Mouse (Mus musculus): Measurements from ENCODE around the gene Krtap5-4.
"Not testable (repeated sequence)": the region's sequence is repeated elsewhere in the genome, so short reads cannot be mapped to it uniquely, and the experiment has no call there.

Krtap5-4 gene

DNA sequence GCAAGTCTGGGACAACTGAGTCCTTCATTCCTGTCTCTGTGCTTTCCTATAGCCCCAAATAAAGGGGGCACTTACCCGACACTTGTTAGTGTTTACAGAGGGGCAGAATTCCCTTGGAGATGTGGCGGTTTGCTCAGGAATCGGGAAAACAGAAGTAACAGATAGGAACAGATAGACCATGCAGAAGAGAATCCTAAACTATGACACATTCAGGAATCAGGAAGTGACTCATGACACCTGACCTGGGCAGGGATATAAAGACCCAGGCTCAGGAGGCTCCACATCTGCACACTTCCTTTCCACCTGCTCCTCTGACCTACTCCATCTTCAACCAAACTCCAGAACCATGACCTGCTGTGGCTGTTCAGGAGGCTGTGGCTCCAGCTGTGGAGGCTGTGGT lies at the start of gene Krtap5-4:
Gene Krtap5-4 (plus strand): TSS at position 301 of the 400 bp plus-strand sequence.
- no peak for DNase-seq (ENCODE audit: low spot score)

DNA sequence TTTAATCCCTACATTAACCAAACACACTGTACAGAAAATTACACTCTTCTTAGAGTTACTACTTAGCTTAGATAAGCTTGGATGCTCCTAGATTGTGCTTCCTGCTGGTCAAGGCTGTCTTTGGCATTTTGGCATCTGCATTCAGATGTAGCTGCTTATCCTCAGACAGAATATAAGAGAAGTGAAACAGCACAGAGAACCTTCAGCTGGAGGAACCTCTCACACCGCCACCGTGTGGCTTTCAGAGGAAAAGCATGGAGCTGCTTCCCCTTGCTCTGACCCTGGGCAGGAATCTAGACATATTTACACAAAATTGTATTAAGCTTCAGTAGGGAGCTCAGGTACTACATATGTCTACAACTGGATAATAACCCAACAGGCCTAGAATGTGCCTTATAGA lies 47.8 kb upstream of the Krtap5-4 start:
- peak; percentile 7 for DNase-seq (ENCODE audit: low spot score)

DNA sequence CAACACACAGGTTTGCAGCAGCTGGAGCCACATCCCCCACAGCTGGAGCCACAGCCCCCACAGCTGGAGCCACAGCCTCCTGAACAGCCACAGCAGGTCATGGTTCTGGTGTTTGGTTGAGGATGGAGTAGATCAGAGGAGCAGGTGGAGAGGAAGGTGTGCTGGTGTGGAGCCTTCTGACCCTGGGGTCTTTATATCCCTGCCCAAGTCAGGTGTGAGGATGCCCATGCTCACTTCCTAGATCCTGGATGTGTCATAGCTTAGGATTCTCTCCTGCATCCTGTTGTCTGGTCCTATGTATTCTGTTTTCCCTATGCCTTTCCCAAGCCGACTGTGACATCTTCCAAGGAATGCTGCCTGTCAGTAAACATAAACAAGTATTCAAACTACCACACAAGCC lies 45.1 kb upstream of the Krtap5-4 start, which contains the start of gene Gm2431:
Gene Gm2431 (minus strand): TSS at position 101 of the 400 bp plus-strand sequence.
- DNase-seq (ENCODE audit: low spot score), result not testable (repeated sequence)

DNA sequence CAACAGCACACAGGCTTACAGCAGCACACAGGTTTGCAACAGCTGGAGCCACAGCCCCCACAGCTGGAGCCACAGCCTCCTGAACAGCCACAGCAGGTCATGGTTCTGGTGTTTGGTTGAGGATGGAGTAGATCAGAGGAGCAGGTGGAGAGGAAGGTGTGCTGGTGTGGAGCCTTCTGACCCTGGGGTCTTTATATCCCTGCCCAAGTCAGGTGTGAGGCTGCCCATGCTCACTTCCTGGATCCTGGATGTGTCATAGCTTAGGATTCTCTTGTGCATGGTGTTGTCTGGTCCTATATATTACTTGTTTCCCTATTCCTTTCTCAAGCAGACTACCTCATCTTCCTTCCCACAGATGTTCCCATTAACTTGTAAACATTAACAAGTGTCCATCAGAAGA lies 29.1 kb upstream of the Krtap5-4 start, which contains the start of gene Gm4559:
Gene Gm4559 (minus strand): TSS at position 101 of the 400 bp plus-strand sequence.
- DNase-seq (ENCODE audit: low spot score), result not testable (repeated sequence)

DNA sequence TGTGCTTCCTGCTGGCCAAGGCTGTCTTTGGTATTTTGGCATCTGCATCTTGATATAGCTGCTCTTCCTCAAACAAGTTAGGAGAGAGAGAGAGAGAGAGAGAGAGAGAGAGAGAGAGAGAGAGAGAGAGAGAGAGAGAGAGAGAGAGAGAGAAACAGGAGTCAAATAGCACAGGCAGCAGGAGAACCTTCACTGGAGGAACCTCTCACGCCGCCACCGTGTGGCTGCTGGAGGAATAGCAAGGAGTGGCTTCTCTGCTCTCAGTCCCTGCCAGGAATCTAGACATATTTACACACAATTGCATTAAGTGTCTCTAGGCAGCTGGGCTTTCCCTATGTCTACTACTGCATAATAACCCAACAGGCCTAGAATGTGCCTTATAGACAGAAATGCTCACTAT lies 25.2 kb upstream of the Krtap5-4 start:
- DNase-seq (ENCODE audit: low spot score), result not testable (repeated sequence)

DNA sequence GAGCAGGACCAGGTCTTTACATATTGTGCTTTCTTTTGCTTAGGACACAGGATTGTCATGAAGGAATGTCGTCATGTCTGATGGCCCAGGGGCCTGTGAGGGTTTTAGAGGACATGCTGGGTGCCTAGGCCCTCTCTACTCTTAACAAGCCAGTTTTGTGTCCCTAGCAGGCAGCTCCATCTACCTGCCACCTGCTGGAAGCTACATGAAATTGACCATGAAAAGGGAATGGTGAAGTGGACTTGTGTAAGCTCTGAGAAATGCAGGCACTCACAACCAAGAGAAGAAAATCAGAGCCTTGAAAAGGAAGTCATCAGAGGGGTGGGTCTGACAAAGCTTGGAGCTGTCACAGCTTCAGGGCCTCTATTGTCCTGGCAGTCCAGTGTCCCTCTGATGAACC lies 24.1 kb upstream of the Krtap5-4 start:
- DNase-seq (ENCODE audit: low spot score), result not testable (repeated sequence)

DNA sequence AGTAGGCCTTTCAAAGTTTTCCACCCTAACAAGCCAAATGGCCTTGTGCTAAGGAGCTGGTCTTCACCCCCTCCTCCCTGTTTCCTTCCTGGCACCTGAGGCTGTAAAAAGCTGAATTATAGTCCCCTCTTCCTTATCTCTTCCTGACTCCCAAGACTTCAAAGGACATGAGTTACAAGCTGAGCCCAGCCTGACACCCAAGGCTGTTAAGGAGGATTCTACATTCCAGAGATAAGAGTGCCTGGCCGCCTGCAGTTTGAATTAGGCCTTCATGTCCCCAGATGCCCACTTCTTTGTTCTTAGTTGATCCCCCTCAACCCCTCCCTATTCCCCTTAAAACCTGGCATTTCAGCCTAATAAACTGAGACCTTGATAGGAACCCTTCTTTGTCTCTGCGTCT lies 20.5 kb upstream of the Krtap5-4 start:
- not testable (repeated sequence) for DNase-seq (ENCODE audit: low spot score)

DNA sequence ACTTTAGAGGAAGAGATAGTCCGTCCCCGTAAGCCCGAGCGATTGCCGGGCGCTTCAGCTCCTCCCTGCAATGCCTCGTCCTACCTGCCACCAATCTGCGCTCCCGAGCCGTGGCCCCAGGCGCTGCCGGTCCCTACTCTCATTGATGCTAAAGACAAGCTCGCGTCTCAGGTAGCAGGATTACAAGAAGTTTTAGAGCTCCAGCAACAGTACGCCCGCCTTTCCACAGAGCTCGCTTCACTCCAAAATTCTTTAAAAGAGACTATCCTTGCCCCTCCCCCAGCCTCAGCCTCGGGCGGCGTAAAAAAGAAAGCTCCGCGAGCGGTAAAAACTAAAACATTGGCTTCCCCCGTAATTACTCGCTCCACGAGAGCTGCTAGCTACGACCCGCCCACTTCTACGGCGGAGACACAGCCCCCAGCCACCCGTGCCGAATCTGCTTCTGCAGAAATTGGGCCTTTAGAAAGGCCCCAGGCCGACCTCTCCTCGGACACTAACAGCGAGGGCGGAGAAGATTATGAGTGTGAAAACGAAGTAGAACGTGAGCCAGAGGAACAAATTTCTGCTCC lies 19.2 kb upstream of the Krtap5-4 start:
- DNase-seq (ENCODE audit: low spot score), result no peak

DNA sequence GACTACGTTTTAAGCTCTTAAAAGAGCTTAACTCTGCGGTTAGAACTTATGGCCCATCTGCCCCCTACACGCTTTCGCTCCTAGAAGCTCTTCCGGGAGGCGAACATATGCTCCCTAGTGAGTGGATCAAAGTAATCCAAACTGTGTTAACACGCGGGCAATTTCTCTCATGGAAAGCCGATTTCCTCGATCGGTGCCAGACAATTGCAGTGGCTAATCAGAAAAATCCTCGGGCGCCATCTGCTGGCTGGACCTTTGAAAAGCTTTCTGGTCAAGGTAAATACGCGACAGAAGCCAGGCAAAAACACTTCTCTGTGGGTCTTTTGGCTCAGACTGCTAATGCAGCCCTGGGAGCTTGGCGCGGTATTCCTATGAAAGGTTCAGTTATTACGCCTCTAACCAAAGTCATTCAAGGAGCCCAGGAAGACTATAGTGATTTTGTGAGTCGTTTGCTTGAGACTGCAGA lies 18.7 kb upstream of the Krtap5-4 start:
- peak; percentile 74 for DNase-seq (ENCODE audit: low spot score)

DNA sequence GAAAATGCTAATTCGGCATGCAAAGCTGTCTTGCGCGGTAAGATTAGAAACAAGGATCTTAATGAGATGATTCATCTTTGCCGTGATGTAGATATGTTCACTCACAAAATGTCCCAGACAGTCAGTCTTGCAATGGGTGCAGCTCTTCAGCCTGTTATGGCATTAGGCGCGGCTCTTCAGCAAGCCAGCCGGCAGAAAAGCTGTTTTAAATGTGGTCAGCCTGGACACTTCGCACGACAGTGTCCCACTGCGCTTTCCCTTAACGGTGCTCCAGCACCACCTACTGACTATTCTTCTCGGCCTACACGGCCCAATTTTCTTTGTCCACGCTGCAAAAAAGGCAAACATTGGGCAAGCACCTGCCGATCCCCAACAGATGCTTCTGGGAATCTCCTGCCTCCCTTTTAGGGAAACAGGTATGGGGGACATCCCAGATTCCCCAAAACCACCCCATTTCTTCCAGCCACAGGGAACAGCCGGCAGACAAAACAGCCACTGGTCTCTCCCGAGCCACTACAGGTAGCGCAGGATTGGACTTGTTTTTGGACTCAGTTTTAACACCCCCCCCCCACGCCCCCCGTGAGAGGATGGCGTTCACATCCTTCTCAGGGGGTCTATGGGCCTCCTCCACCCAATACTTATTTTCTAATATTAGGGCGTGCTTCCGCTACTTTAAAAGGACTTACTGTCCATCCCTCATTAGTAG lies 18.1 kb upstream of the Krtap5-4 start:
- no peak for DNase-seq (ENCODE audit: low spot score)

DNA sequence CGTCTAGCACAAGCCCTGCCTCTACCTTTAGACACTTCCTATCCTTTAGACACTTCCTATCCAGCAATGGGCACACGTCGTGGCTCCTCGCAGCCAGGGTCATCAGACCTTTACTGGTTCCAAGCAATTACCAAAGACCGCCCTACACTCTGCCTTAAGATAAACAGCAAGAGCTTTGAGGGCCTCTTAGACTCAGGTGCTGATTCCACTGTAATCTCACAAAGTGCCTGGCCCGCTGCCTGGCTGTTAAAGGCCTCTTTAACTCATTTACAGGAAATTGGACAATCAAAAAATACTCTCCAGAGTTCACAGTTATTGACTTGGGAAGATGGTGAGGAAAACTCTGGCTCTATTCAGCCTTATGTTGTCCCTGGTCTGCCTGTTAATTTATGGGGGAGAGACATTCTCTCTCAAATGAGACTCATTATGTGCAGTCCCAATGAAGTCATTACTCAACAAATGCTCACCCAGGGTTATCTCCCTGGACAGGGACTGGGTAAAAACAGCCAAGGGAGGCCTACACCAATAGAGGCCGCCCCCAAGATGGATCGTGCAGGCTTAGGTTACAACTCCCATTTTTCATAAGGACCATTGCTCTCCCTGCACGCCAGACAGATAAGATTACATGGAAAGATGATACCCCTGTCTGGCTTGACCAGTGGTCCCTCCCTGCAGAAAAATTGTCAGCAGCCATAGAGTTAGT lies 17.3 kb upstream of the Krtap5-4 start:
- not testable (repeated sequence) for DNase-seq (ENCODE audit: low spot score)

DNA sequence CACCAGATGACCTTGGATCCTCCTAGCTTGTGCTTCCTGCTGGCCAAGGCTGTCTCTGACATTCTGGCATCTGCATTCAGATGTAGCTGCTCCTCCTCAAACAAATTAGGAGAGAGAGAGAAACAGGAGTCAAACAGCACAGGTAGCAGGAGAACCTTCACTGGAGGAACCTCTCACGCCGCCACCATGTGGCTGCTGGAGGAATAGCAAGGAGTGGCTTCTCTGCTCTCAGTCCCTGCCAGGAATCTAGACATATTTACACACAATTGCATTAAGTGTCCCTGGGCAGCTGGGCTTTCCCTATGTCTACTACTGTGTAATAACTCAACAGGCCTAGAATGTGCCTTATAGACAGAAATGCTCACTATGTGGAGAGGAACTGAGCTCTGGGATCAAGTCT lies 9.5 kb upstream of the Krtap5-4 start:
- not testable (repeated sequence) for DNase-seq (ENCODE audit: low spot score)

DNA sequence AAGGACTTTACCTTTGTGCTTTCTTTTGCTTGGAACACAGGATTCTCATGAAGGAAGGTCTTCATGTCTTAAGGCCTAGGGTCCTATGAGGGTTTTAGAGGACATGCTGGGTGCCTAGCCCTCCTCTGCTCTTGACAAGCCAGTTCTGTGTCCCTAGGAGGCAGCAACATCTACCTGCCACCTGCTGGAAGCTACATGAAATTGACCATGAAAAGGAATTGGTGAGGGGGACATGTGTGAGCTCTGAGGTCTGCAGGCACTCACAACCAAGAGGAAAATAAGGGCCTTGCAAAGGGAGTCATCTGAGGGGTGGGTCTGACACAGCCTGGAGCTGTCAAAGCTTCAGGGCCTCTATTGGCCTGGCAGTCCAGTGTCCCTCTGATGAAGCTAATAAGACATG lies 7.9 kb upstream of the Krtap5-4 start:
- no peak for DNase-seq (ENCODE audit: low spot score)

DNA sequence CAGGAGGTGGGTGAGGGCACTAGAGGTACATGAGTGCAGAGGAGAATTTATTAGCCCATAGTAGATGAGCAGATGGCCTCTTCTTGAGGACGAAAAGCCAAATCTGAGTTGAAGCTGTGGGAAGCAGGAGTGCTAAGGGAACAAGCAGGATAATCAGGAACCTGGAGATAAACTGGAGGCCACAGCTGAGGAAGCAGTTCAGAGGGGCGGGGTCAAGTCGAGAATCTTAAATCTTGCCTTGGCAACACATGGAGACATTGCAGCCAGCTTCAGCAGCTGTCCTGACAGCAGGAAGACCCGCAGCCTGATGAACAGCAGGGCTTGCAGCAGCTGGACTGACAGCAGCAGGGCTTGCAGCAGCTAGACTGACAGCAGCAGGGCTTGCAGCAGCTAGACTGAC lies 7.2 kb upstream of the Krtap5-4 start:
- DNase-seq (ENCODE audit: low spot score), result not testable (repeated sequence)

DNA sequence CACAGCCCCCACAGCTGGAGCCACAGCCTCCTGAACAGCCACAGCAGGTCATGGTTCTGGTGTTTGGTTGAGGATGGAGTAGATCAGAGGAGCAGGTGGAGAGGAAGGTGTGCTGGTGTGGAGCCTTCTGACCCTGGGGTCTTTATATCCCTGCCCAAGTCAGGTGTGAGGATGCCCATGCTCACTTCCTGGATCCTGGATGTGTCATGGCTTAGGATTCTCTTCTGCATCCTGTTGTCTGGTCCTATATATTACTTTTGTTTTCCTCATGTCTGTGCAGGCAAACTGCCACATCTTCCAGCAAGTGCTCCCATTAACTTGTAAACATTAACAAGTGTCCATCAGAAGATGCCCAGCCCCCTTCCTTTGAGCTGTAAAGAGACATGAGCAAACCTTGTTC lies 6.3 kb upstream of the Krtap5-4 start, which contains the start of gene Krtap5-1:
Gene Krtap5-1 (minus strand): TSS at position 101 of the 400 bp plus-strand sequence.
- not testable (repeated sequence) for DNase-seq (ENCODE audit: low spot score)

DNA sequence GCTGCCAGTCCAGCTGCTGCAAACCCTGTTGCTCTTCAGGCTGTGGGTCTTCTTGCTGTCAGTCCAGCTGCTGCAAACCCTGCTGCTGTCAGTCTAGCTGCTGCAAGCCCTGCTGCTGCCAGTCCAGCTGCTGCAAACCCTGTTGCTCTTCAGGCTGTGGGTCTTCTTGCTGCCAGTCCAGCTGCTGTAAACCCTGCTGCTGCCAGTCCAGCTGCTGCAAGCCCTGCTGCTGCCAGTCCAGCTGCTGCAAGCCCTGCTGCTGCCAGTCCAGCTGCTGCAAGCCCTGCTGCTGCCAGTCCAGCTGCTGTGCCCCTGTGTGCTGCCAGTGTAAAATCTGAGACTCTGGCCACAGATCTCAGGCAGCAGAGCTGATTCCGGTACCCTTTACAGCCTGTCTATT lies 580 bp downstream of the Krtap5-4 start:
- not testable (repeated sequence) for DNase-seq (ENCODE audit: low spot score)

DNA sequence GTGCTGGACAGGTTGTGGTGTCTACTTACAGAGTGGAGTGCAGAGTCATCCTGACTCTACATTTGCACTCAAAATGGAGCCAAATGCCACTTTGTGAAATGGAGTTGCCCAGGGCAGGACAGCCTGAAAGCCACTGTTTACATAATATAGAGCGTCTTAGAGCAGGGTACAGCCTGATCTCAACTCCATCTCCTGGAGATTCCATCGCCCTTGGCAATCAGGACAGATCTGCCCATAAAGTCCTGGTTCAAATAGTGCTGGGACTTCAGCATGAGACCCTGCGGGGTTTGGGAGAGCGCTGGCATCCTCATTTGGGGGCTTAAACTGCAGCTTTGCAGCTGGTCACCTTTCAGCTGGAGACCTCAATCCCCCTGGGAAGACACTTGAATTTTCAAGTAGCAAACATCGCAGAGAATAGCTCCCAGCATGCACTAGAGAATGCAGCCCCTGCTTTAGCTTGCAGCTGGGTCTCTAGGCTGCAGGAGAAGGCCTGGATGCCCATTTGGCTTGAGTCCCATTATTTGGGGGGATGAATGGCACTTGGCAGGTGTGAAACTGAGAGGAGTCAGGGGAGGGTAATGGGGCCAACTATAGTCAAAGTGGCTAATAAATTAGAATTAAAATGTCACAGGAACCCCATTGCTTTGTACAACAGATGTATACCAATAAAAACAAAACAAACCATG lies 11.4 kb downstream of the Krtap5-4 start:
- DNase-seq (ENCODE audit: low spot score), result no peak

DNA sequence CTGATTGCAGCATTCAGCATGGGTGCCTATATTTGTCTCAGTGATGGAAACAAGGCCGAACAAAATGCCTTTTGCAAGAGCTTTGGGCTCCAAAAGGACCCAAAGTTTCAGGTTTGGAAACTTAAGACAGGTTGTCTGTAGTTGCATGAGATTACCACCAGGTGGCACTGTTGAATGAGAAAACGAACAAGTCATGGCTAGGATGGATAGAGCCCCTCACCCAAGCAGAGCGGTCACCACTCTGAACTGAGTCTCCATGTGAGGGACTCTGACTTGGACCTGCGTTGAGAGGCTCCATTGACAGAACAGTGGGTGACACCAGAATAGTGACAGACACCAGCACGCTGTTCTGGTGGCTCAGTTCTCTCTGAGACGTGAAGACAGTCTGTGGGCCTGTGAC lies 13.2 kb downstream of the Krtap5-4 start:
- no peak for DNase-seq (ENCODE audit: low spot score)

DNA sequence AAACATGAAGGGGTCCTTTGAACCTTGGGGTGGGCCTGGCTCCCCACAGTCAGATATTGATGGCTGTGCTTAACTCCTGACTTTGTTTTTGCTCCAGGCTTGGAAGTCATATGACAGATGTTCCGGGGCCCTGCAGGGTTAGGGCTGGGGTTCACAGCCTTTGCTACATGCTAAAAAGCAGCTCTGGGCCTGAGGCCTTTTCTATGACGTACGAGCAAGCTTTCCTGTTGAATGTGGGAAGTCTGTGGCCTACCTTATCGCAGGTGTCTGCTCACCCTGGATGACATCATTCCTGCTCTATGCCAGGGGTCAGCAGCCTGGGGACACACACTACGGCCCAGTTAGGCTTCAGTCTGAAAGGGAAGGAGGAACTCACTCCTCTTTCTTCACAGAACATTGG lies 13.9 kb downstream of the Krtap5-4 start:
- no peak for DNase-seq (ENCODE audit: low spot score)

DNA sequence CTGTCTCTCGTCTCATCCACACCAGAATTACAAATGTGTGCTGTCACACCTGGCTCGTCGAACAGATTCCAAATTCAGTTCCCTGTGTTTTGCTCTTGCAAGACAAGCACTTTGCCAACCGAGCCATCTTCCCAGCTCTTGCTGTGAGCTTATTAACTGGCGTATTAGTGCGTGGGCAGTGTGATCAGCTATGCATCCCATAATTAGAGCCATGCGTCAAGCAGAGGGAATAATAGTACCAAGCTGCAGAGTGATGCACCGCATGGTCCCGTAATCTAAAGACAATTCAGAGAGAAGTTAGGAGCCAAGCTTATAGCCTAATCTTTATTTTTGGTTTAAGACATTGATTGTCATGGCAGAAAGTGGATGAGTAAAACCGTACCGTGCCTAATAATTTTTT lies 15.8 kb downstream of the Krtap5-4 start:
- no peak for DNase-seq (ENCODE audit: low spot score)

DNA sequence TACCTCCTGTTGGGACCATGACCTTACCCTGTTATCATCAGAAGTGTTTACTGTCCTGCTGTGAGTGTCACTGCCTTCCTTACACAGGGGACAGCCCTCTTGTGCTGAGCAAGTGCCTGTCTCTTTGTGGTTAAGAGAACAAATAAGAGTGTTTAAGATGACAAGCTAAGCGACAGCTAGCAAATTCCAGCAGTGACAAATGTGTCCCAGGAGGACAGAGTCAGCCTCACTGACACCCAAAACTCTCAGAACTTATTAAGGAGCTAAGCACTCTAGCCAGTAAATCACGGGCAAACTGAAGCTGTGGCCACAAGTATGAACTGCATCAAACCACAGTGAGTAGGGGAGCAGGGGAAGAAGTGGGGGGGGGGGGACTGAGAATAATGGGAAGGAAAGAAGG lies 17.6 kb downstream of the Krtap5-4 start:
- no peak for DNase-seq (ENCODE audit: low spot score)

DNA sequence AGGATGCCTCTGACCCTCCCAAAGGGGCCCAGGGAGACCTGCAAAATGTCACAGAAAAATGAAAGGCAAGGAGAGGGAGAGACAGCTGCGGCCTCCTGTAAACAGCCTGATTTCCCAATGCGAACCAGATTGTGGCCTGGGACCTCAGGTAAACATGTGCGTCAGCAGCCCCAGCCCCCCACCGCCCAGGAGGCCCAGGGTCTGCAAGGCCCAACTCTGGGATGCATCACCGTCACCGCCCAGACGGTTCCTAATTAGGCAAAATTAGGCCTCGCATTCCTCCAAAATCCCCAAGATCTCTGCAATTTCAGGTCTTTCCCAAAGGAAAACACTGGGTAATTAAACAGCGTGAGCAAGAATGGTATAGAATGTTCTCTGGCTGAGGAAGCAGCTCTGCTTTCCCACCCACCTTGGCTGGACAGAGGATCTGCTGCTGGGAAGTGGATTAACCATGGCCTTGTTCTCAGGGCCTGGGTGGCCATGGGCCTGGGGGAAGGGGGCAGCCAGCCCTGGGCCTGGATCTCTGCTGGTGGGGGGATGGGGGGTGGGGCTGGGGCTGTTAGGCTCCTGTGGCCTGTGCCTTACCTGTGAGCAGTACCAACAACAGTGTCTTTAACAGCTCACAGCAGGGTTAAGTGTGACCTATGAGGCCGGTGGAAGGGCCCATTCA lies 18.4 kb downstream of the Krtap5-4 start:
- DNase-seq (ENCODE audit: low spot score), result not testable (repeated sequence)

All from left cerebral cortex, adult 11 months (tissue).